Comparison of ENCODE assay signal across 16 mouse cellular contexts in genomic region chr9:123099631-123100455, GRCm38 (mm10). TPM values are rescaled to one million over a fixed set of nuclear protein-coding genes. Genes with fewer than 3 reads are reported as not detected.
"Had no signal": no experiment of that assay in that cellular context is flagged by ENCODE, and none has a peak within 500 bp of the region (broad histone marks: within the 10 kb centered on the region; RNA-seq: fewer than 3 reads in every experiment).

No protein-coding gene starts in this region.

- H3K4me3 ChIP-seq: limb, embryonic 12.5 days; lung, embryonic 15.5 days; midbrain, embryonic 15.5 days; neural tube, embryonic 12.5 days had no signal

- H3K9me3 ChIP-seq: limb, embryonic 12.5 days; lung, embryonic 15.5 days; midbrain, embryonic 15.5 days; neural tube, embryonic 12.5 days had no signal

- H3K27me3 ChIP-seq: limb, embryonic 12.5 days; lung, embryonic 15.5 days; midbrain, embryonic 15.5 days; neural tube, embryonic 12.5 days had no signal

- DNase-seq: kidney, adult 11 months; kidney, postnatal 10 days; kidney, postnatal 4 days; lung, postnatal 14 days; right cerebral cortex, postnatal 4 days; spleen, adult 18-20 months; thymus, postnatal 36 days had no signal

- ATAC-seq: midbrain, embryonic 15.5 days had no signal

- H3K4me2 ChIP-seq: limb, embryonic 12.5 days; lung, embryonic 15.5 days; midbrain, embryonic 15.5 days; neural tube, embryonic 12.5 days had no signal

- H3K27ac ChIP-seq: limb, embryonic 12.5 days; lung, embryonic 15.5 days; macrophage; midbrain, embryonic 15.5 days; neural tube, embryonic 12.5 days had no signal

- H3K9ac ChIP-seq: limb, embryonic 12.5 days; lung, embryonic 15.5 days; midbrain, embryonic 15.5 days; neural tube, embryonic 12.5 days had no signal

- H3K4me1 ChIP-seq: limb, embryonic 12.5 days; lung, embryonic 15.5 days; midbrain, embryonic 15.5 days; neural tube, embryonic 12.5 days had no signal

RNA-seq across cellular contexts. Expression of gene Clec3b, which starts 50.9 kb away (rescaled TPM):
- total RNA-seq: monocyte, adult 5-6 weeks; neutrophil, adult 5-6 weeks had no signal
- polyA plus RNA-seq: intestine, embryonic 14.5 days; kidney, embryonic 14.5 days; limb, embryonic 12.5 days; macrophage; neural tube, embryonic 12.5 days had no signal
